Mouse (Mus musculus) spleen, adult 2 months (tissue): ENCODE measurements around the gene Pitpnm3.

Experiments used
- CTCF ChIP-seq: fragments of 200-500 bp; IDR thresholded peaks from 2 replicates; pipeline ENCODE4 v1.5.1; 2011; ENCODE audit warnings: mild to moderate bottlenecking, inconsistent platforms; ENCODE audit not compliant: insufficient read depth, insufficient read length, insufficient replicate concordance; ENCODE audit errors: extremely low read depth
- POLR2A ChIP-seq: fragments of 200-500 bp; IDR thresholded peaks from 2 replicates; pipeline ENCODE4 v1.6.1; 2011; ENCODE audit warnings: low read depth, low read length, inconsistent platforms

GRCm38 (mm10) chr11:72103530-72103929 lies 32.0 kb downstream of the Pitpnm3 start:
- TF ChIP-seq POLR2A (no peak), CTCF (no peak)
